Mouse (Mus musculus): ENCODE results near the gene Vdac1. TPM values are rescaled to one million over a fixed set of nuclear protein-coding genes. Genes with fewer than 3 reads are reported as not detected.

Gene Vdac1
- polyA plus RNA-seq, 1 experiment from 2014 or later = 203 TPM

DNA sequence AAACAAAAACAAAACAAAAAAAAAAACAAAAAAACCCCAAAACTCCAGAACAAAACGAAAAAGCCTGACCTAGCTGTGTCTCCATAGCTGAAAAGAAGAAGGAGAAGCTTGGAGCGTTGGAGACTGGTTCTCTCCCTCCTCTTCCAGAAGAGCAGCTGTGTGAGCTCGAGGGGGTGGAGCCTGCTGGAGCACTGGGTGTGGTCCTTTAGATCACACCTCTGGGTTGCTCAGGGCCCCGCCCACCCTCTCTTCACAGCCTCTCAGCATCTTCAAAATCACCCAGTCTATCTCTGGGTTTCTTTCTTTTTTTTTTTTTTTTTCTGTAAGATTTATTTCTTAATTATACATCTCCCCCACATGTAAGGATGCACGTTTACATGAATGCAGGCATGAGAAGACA is 58.6 kb downstream of the Vdac1 start:
- H3K27ac ChIP-seq = no peak overlapping the region
- H3K27me3 ChIP-seq (ENCODE audit: low read depth, poor library complexity, severe bottlenecking) = no peaks in the 10 kb centered on the region
- no peaks in the 10 kb centered on the region for H3K9me3 ChIP-seq (replicated peaks)
- DNase-seq (ENCODE audit: low spot score) = no peak
- WGBS = 40% methylated on average over 5 of the region's 5 CpGs
- H3K4me3 ChIP-seq = no peak overlapping the region
- no peaks in the 10 kb centered on the region for H3K36me3 ChIP-seq
- H3K4me1 ChIP-seq = peaks cover 11% of the 10 kb centered on the region; the same call in 1 of the 2 replicates

DNA sequence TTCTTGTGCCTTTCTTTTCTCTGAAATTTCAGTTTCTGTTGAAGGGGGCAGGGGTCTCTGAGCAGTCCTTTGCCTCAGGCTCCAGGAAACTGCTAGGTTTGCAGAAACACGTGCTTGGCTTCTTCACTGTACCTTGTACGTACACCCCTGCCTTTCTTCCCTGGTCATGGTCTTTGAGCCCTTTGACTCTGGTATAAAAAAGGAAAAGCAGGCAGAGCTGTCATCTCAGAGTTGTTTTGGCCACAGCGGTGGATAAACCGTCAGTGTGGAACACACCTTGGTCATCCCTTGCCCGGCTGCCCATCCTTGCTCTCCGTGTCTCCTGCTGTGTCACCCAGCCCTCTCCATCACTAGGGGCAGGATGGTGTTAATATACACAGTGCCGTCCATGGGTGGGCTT is 59.2 kb downstream of the Vdac1 start:
- no peaks in the 10 kb centered on the region for H3K27me3 ChIP-seq (ENCODE audit: low read depth, poor library complexity, severe bottlenecking)
- WGBS = 84% methylated on average over 7 of the region's 7 CpGs

DNA sequence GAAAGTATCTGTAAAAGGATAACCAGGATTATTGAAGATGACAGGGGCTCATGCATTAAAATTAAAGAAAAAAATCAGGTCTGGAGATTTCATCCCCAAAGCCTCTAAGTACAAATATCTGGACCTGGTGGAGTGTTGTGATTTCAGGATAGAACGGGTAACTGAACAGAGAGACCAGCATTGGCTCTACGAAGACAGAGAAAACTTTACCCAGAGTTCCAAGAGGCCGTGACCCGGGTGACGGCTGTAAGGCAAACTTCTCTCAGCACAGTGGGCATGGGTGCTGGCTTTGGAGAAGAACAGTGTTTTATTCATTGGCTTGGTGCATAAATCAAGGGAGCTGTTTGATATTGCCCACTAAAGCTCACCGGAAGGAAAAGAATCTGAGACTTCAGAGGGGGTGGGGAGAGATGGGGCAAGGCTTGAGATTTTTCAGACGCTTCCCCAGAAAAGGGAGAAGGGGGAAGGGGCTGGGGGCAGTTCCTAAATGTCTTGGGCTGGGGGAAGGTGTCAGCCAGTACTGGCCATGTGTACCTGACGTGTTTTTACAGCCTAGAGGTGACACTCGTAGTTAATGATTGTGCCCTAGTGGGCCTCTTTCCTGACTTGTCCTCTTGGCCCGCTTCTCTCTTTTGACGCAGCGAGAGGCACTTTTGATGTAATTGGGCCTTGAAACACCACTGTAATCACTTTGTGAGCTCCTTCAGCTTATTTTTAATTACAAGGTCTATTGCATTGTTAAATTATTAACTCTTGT is 59.8 kb downstream of the Vdac1 start:
- H3K27me3 ChIP-seq (ENCODE audit: low read depth, poor library complexity, severe bottlenecking) = no peaks in the 10 kb centered on the region
- no peak for DNase-seq (ENCODE audit: low spot score)
- H3K9me3 ChIP-seq (replicated peaks) = no peaks in the 10 kb centered on the region
- no peaks in the 10 kb centered on the region for H3K36me3 ChIP-seq
- H3K4me1 ChIP-seq = peaks cover 11% of the 10 kb centered on the region; the same call in 1 of the 2 replicates
- no peak overlapping the region for H3K27ac ChIP-seq
- no peak overlapping the region for H3K4me3 ChIP-seq
- WGBS = 55% methylated on average over 12 of the region's 12 CpGs

More for the DNA sequence above, 59.2 kb downstream of the Vdac1 start:
- Histone ChIP-seq H3K4me1 (peaks cover 11% of the 10 kb centered on the region; the same call in 1 of the 2 replicates), H3K36me3 (no peaks in the 10 kb centered on the region), H3K4me3 (no peak overlapping the region), H3K9me3 (replicated peaks) (no peaks in the 10 kb centered on the region), H3K27ac (no peak overlapping the region)
- DNase-seq (ENCODE audit: low spot score) = no peak

DNA sequence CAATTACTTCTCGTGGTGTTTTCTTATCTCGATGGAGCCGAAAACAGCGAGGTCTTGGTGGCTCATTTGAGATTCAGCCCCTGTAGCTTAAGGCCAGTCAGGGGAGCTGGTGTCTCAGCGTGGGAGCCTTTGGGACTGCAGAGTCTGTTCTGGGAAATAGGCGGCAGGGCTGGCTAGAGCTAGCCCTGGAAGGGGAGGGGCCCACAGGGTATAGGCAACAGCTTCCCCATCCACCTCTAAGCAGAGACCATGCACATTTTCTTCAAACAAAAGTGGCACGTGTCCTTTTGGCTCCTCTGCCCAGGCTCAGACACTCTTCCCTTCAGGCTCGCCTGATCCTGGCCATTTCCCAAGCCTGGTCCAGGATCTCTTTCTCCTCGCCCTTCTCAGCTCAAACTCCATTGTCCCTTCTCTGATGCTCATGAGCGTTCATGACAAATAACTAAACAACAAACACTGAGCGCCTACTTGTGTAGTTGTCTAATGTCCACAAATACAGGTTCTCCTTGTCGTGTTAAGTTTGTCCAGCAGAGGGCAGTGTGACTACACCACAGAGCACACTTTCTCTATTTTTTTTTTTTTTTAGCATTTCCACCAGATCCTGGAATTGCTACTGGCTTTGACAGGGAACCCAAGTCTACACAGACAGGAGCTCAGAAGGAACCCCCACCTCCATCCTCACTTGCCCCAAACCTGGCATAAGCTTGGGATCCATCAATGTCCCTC is 60.6 kb downstream of the Vdac1 start:
- Histone ChIP-seq H3K9me3 (replicated peaks) (no peaks in the 10 kb centered on the region), H3K36me3 (no peaks in the 10 kb centered on the region), H3K27me3 (ENCODE audit: low read depth, poor library complexity, severe bottlenecking) (no peaks in the 10 kb centered on the region), H3K27ac (no peak overlapping the region), H3K4me1 (peaks cover 14% of the 10 kb centered on the region), H3K4me3 (no peak overlapping the region)
- WGBS = 32% methylated on average over 12 of the region's 12 CpGs
- peak; percentile 77 for DNase-seq (ENCODE audit: low spot score)

DNA sequence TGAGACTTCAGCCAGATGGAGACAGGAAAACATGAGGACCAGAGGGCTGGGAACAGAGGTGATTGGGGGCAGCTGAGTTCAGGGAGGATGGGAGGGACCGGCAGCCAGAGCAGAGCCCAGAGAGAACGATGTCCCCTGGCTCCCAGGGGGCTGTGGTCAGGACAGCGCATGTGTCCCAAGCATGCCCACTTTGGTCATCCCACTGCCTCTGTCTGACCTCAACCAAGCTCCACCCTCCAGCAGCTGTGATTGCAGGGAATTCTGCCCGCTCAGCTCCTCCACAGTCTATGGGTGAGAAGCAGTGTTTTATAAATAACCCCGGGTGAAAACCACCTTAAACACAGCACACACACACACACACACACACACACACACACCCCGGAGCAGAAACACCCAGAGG is 68.8 kb downstream of the Vdac1 start:
- H3K27ac ChIP-seq = no peak overlapping the region
- no peaks in the 10 kb centered on the region for H3K9me3 ChIP-seq (replicated peaks)
- H3K27me3 ChIP-seq (ENCODE audit: low read depth, poor library complexity, severe bottlenecking) = no peaks in the 10 kb centered on the region
- 75% methylated on average over 6 of the region's 6 CpGs for WGBS
- no peak overlapping the region for H3K4me3 ChIP-seq
- DNase-seq (ENCODE audit: low spot score) = no peak
- peaks cover 4% of the 10 kb centered on the region; the same call in 1 of the 2 replicates for H3K4me1 ChIP-seq
- no peaks in the 10 kb centered on the region for H3K36me3 ChIP-seq

DNA sequence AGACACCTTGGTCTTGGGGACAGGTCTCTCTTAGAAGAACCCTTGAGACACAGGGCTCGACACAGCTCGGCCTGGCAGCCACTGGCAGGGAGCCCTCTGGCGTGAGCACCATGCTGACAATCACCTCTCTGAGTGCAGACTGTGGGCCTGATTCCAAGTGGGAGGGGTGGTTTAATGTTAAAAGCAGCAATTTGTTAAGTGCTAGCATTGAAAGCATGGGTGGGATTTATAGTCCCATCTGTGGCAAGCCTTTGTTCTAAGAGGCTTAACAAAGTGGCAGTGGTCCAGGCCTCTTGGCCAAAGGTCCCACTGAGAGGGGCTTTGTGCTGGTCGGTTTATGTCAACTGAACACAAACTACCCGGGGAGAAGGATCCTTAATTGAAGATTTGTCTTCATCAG is 70.9 kb downstream of the Vdac1 start:
- Histone ChIP-seq H3K4me1 (peaks cover 3% of the 10 kb centered on the region), H3K4me3 (no peak overlapping the region), H3K9me3 (replicated peaks) (no peaks in the 10 kb centered on the region), H3K27ac (no peak overlapping the region), H3K36me3 (no peaks in the 10 kb centered on the region), H3K27me3 (ENCODE audit: low read depth, poor library complexity, severe bottlenecking) (no peaks in the 10 kb centered on the region)
- WGBS = 71% methylated on average over 5 of the region's 5 CpGs
- DNase-seq (ENCODE audit: low spot score) = no peak

DNA sequence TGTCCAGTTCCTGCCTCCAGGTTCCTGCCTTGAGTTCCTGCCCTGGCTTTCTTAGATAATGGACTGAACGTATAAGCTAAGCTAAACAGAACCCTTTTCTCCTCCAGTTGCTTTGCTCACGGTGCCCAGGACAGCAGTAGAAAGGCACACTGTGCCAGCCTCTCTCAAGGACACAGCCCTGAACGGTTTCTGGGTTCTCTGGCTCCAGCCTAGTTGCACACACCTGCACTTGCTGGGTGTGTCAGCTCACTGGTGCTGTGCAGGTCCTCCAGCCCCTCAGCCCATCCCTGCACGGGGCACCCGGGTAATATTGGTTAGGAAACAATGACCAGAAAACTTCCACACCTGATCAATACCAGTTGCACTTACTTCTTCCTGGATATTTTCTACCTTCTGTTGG is 71.5 kb downstream of the Vdac1 start:
- H3K9me3 ChIP-seq (replicated peaks) = no peaks in the 10 kb centered on the region
- 0 out of 2 replicates have a peak, but pooled peaks cover under 1% of the 10 kb centered on the region for H3K27me3 ChIP-seq (ENCODE audit: low read depth, poor library complexity, severe bottlenecking)
- no peak for DNase-seq (ENCODE audit: low spot score)
- H3K36me3 ChIP-seq = no peaks in the 10 kb centered on the region
- H3K4me3 ChIP-seq = no peak overlapping the region
- 90% methylated on average over 5 of the region's 5 CpGs for WGBS
- H3K27ac ChIP-seq = no peak overlapping the region
- peaks cover 8% of the 10 kb centered on the region for H3K4me1 ChIP-seq

DNA sequence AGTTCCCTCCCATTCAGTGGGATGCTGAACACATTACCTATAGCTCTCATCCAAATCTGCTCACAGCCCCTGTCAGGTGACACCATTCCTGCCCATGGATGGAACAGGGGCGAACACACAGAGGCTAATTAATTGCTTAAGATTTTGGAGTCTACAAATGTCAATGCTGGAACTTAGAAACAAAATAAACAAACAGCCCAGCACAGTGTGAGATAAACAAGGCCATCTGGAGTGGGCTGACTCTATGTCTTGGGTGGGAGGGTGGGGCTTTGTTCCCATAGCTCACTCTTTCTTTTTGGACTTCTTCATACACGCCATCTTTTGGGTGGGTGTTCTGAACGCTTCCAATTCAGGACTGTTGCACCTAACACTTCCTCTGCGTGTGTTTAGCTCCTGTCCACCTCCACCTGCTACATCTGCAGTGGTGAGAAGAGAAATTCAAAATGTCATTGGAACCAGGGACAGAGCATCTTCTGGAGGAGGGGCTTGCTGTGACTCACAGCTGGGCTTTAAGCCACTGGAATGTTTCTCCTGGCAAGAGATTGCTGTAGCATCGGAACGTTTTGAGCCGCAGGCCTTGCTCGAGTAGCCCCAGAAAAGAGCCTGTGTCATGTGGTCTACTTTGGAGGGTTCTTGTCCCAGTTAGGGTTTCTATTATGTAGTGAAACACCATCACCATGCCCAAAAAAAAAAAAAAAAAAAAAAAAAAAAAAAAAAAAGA is 72.6 kb downstream of the Vdac1 start:
- 89% methylated on average over 8 of the region's 8 CpGs for WGBS
- Histone ChIP-seq H3K4me1 (peaks cover 13% of the 10 kb centered on the region), H3K27ac (no peak overlapping the region), H3K27me3 (ENCODE audit: low read depth, poor library complexity, severe bottlenecking) (peaks cover 5% of the 10 kb centered on the region; the same call in 1 of the 2 replicates), H3K9me3 (replicated peaks) (no peaks in the 10 kb centered on the region), H3K36me3 (no peaks in the 10 kb centered on the region), H3K4me3 (no peak overlapping the region)
- no peak for DNase-seq (ENCODE audit: low spot score)

DNA sequence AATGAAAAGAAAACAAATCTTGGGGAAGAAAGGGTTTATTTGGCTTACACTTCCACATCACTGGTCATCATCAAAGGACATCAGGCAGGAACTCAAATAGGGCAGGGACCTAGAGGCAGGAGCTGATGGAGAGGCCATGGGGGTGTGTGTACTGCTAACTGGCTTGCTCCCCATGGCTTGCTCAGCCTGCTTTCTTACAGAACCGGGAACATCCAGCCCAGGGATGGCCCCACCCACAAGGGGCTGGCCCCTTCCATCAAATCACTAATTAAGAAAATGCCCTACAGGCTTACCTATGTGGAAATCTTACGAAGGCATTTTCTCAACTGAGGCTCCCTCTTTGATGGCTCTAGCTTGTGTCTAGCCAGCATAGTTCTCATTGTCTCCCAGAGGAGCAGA is 73.1 kb downstream of the Vdac1 start:
- H3K36me3 ChIP-seq = no peaks in the 10 kb centered on the region
- no peak overlapping the region for H3K4me3 ChIP-seq
- H3K27me3 ChIP-seq (ENCODE audit: low read depth, poor library complexity, severe bottlenecking) = peaks cover 5% of the 10 kb centered on the region; the same call in 1 of the 2 replicates
- no peak overlapping the region for H3K27ac ChIP-seq
- peaks cover 13% of the 10 kb centered on the region for H3K4me1 ChIP-seq
- H3K9me3 ChIP-seq (replicated peaks) = no peaks in the 10 kb centered on the region
- DNase-seq (ENCODE audit: low spot score) = no peak
- WGBS = 53% methylated on average over 2 of the region's 2 CpGs

DNA sequence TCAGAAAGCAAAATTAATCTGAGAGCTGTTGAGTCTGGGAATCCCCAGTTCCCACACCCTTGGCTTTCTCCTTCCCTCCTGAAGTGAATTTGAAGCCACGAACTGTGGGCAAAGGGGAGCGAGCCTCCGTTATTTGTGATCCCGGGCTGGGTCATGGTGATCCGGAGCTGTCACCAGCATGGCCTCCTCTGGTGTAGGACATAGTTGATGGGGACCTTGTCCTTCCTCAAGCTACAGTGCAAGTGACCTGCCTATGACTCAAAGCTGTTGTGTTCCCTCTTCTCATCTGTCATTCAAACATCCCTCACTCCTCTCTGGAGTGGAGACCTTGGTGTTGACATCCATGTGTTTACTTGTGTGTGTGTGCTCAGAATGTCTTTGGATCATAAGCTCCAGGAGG is 74.8 kb downstream of the Vdac1 start:
- H3K27ac ChIP-seq = no peak overlapping the region
- peaks cover 13% of the 10 kb centered on the region for H3K4me1 ChIP-seq
- 91% methylated on average over 5 of the region's 5 CpGs for WGBS

DNA sequence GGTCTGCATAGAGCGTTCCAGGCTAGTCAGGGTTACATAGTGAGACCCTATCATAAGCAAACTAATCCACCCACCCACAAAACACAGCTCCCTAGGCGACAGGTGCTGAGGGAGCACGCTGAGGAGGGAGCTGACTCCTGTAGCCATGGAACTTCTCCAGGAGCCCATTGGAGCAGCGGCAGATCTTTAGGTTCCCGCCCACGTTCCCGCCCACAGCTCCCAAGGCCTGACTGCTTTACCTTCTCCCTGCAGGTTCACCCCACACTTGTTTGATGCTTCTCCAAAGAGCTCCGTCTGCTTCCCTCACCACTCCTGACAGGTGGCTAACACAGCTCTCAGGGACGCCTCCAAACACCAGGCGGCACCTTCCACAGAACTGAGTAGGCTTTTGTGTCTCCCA is 76.5 kb downstream of the Vdac1 start:
- peaks cover 5% of the 10 kb centered on the region; the same call in 1 of the 2 replicates for H3K27me3 ChIP-seq (ENCODE audit: low read depth, poor library complexity, severe bottlenecking)
- no peak overlapping the region; the same call in 1 of the 2 replicates for H3K27ac ChIP-seq
- no peak overlapping the region; the same call in 1 of the 2 replicates for H3K4me3 ChIP-seq
- DNase-seq (ENCODE audit: low spot score) = peak; percentile 37
- H3K36me3 ChIP-seq = no peaks in the 10 kb centered on the region
- WGBS = 13% methylated on average over 10 of the region's 10 CpGs
- H3K4me1 ChIP-seq = peaks cover 13% of the 10 kb centered on the region
- H3K9me3 ChIP-seq (replicated peaks) = no peaks in the 10 kb centered on the region

More for the DNA sequence above, 74.8 kb downstream of the Vdac1 start:
- Histone ChIP-seq H3K4me3 (no peak overlapping the region), H3K36me3 (no peaks in the 10 kb centered on the region), H3K9me3 (replicated peaks) (no peaks in the 10 kb centered on the region), H3K27me3 (ENCODE audit: low read depth, poor library complexity, severe bottlenecking) (peaks cover 5% of the 10 kb centered on the region; the same call in 1 of the 2 replicates)
- no peak for DNase-seq (ENCODE audit: low spot score)
